Mouse (Mus musculus) brain, embryonic 14.5 days (tissue): ENCODE results near the gene BC067074.

ENCODE experiments used
- CTCF ChIP-seq: fragments of 200-500 bp; IDR thresholded peaks from 2 replicates; pipeline ENCODE4 v1.5.1; 2012; ENCODE audit warnings: inconsistent platforms, mild to moderate bottlenecking, moderate library complexity, borderline replicate concordance; ENCODE audit not compliant: insufficient read depth, insufficient read length; ENCODE audit errors: extremely low read depth
- POLR2A ChIP-seq: fragments of 200-500 bp; IDR thresholded peaks from 2 replicates; pipeline ENCODE4 v1.6.1; 2012; ENCODE audit warnings: mild to moderate bottlenecking, inconsistent platforms, borderline replicate concordance; ENCODE audit not compliant: poor library complexity, insufficient read depth, insufficient read length, severe bottlenecking; ENCODE audit errors: extremely low read depth

DNA sequence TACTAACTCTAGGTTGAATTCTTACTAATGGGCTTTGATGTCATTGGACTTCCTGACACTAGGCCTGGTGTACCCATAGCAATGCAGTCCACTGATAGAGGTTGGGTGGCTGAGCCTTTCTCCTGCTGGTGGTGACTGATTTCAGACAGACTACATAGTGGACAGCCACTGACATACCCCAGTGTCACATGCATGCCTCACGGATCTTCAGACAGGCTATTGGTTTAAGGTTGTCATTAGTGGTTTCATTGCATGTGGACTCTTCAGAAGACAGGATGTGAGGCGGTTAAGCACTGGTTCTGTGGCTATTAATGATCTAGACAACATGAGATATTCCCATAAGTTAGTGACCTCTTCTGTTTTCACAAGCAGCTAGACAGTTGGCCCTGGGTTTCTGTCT is 89.2 kb downstream of the BC067074 start:
- TF ChIP-seq CTCF: no peak
- TF ChIP-seq POLR2A: no peak
